8 mouse cellular contexts compared by ENCODE assay signal in the genomic region with DNA sequence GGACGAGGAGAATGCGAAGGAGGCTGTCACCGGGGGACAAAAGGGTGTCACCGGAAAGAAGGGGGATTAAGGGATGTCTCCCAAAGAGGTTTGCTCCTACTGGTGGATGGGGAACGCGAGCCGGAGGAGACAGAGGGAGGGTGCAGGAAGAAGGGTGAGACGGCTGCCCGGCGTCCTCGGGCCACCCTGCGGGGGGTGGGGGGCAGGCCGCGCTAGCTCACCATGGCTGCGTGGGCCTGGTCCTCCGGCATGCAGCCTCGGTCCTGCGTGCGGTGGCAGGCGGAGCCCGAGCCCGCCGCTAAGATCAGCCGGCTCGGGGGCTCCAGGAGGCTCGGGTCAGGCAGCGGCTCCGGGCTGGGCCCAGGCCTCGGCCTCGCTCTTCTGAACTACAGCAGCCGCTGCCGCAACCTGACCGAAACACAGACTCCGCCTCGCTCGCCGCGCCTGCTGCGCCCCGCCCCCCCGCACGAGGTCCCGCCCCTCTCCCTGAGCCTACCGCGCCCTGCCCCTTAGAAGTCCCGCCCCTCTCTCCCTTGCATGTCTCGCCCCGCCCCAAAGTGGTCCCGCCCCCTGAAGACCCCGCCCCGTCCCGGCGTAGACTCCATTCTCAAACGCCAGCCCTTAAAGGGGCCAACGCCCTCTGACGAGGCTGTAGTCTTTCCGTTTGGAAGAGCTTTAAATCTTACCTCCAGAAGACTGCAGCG. TPM values are rescaled to one million over a fixed set of nuclear protein-coding genes. Genes with fewer than 3 reads are reported as not detected.
DNase-seq lines count a peak whose midpoint lies in the region; ATAC-seq and TF ChIP-seq lines count a peak whose summit lies in the region.

A gene (minus strand): TSS at position 427 of the 704 bp plus-strand sequence.

- H3K4me1 ChIP-seq in brown adipose tissue, adult 24 weeks (ENCODE audit: control insufficient read depth, insufficient read depth, insufficient read length, low read length): peaks cover 6% of the 10 kb centered on the region; the same call in 1 of the 2 replicates
- peaks cover 22% of the 10 kb centered on the region for H3K4me1 ChIP-seq in heart, embryonic 13.5 days
- H3K4me1 ChIP-seq in liver, embryonic 14.5 days (replicated peaks; ENCODE audit: control insufficient read depth in 2 of 2, insufficient read depth in 2 of 2, low read length in 1 of 2): peaks cover 0 to 17% of the 10 kb centered on the region in 2 experiments
- H3K4me1 ChIP-seq in neural tube, embryonic 11.5 days (ENCODE audit: control insufficient read depth, insufficient read depth, low read length): peaks cover 8% of the 10 kb centered on the region
- no peaks in the 10 kb centered on the region; the same call in 1 of the 2 replicates for H3K4me1 ChIP-seq in stomach, postnatal 0 days (replicated peaks; ENCODE audit: control insufficient read depth, insufficient read depth)

- no peak for TF ChIP-seq EP300 in liver, embryonic 14.5 days (IDR thresholded peaks at IDR 0.05; ENCODE audit: low read depth)
- no peak for TF ChIP-seq EP300 in stomach, postnatal 0 days (optimal IDR thresholded peaks at IDR 0.05)

- peak within 1 kb of the TSS; percentile 93 for H3K4me3 ChIP-seq in brown adipose tissue, adult 24 weeks (ENCODE audit: insufficient read depth, low read depth, low read length)
- peak within 1 kb of the TSS; percentile 85 for H3K4me3 ChIP-seq in heart, embryonic 13.5 days
- peak within 1 kb of the TSS; percentile 60 to 91 for H3K4me3 ChIP-seq in liver, embryonic 14.5 days (ENCODE audit: insufficient read depth in 1 of 2, low read depth in 2 of 2, low read length in 2 of 2)
- H3K4me3 ChIP-seq in neural tube, embryonic 11.5 days (ENCODE audit: low read depth, low read length): peak within 1 kb of the TSS; percentile 58
- peak within 1 kb of the TSS; percentile 89 for H3K4me3 ChIP-seq in stomach, postnatal 0 days (ENCODE audit: low read depth, low read length)

- peak within 1 kb of the TSS; percentile 86 for H3K4me2 ChIP-seq in heart, embryonic 13.5 days
- H3K4me2 ChIP-seq in liver, embryonic 14.5 days (ENCODE audit: low read depth): peak within 1 kb of the TSS; percentile 73
- peak within 1 kb of the TSS; percentile 64 for H3K4me2 ChIP-seq in neural tube, embryonic 11.5 days (ENCODE audit: low read depth)
- H3K4me2 ChIP-seq in stomach, postnatal 0 days (replicated peaks; ENCODE audit: low read depth): peak within 1 kb of the TSS; percentile 83

- peak; percentile 86 for ATAC-seq in CD4-positive, CD25-positive, alpha-beta regulatory T cell, adult 4 months
- peak; percentile 92 for ATAC-seq in heart, embryonic 13.5 days (ENCODE audit: extremely low read depth, insufficient number of reproducible peaks, low FRiP score, low TSS enrichment)
- ATAC-seq in liver, embryonic 14.5 days (ENCODE audit: insufficient read depth): peak; percentile 93
- peak; percentile 93 for ATAC-seq in neural tube, embryonic 11.5 days (ENCODE audit: insufficient read depth, low FRiP score, low TSS enrichment)
- peak; percentile 96 for ATAC-seq in stomach, postnatal 0 days (ENCODE audit: low FRiP score, low TSS enrichment)

- H3K27ac ChIP-seq in brown adipose tissue, adult 24 weeks (replicated peaks; ENCODE audit: low read depth, low read length): peak within 1 kb of the TSS; percentile 75
- H3K27ac ChIP-seq in heart, embryonic 13.5 days (replicated peaks): peak within 1 kb of the TSS; percentile 90
- no peak within 1 kb of the TSS for H3K27ac ChIP-seq in liver, embryonic 14.5 days
- H3K27ac ChIP-seq in neural tube, embryonic 11.5 days (ENCODE audit: low read depth, low read length): peak within 1 kb of the TSS; percentile 68
- peak within 1 kb of the TSS; percentile 94 for H3K27ac ChIP-seq in stomach, postnatal 0 days (replicated peaks)

- TF ChIP-seq CTCF in liver, embryonic 14.5 days (IDR thresholded peaks at IDR 0.05; ENCODE audit: low read depth): 0 out of 2 replicates have a peak, but pooled peaks have one; percentile 4
- no peak; the same call in 1 of the 2 replicates for TF ChIP-seq CTCF in stomach, postnatal 0 days (IDR thresholded peaks at IDR 0.05; ENCODE audit: low read depth)

- no peaks in the 10 kb centered on the region for H3K27me3 ChIP-seq in heart, embryonic 13.5 days (replicated peaks)
- H3K27me3 ChIP-seq in liver, embryonic 14.5 days (ENCODE audit: control insufficient read depth, insufficient read depth, low read length): no peaks in the 10 kb centered on the region
- no peaks in the 10 kb centered on the region for H3K27me3 ChIP-seq in neural tube, embryonic 11.5 days (ENCODE audit: control insufficient read depth, insufficient read depth, low read length)
- H3K27me3 ChIP-seq in stomach, postnatal 0 days (ENCODE audit: control insufficient read depth, insufficient read depth, low read length): no peaks in the 10 kb centered on the region

- peak; percentile 28 for DNase-seq in fat pad, adult 2 months (ENCODE audit: extremely low read depth, low read depth, low spot score)
- peak; percentile 96 for DNase-seq in kidney, postnatal 10 days
- DNase-seq in liver, embryonic 14.5 days (ENCODE audit: low read depth in 3 of 3, low spot score in 3 of 3): peak; percentile 84 to 86 (median 86)
- peak; percentile 95 for DNase-seq in neural tube, embryonic 11.5 days (ENCODE audit: low spot score)
- peak; percentile 99 for DNase-seq in stomach, postnatal 0 days (ENCODE audit: low spot score)

- H3K9me3 ChIP-seq in heart, embryonic 13.5 days: peaks cover 5% of the 10 kb centered on the region; the same call in 1 of the 2 replicates
- no peaks in the 10 kb centered on the region for H3K9me3 ChIP-seq in liver, embryonic 14.5 days (ENCODE audit: control insufficient read depth, low read length)
- H3K9me3 ChIP-seq in neural tube, embryonic 11.5 days (ENCODE audit: control insufficient read depth, low read length): peaks cover 2% of the 10 kb centered on the region; the same call in 1 of the 2 replicates
- no peaks in the 10 kb centered on the region for H3K9me3 ChIP-seq in stomach, postnatal 0 days (ENCODE audit: control insufficient read depth, low read length)

- peaks cover 3% of the 10 kb centered on the region; the same call in 1 of the 2 replicates for H3K36me3 ChIP-seq in heart, embryonic 13.5 days
- no peaks in the 10 kb centered on the region for H3K36me3 ChIP-seq in liver, embryonic 14.5 days (replicated peaks; ENCODE audit: control insufficient read depth, insufficient read depth, low read depth)
- H3K36me3 ChIP-seq in neural tube, embryonic 11.5 days (ENCODE audit: control insufficient read depth, insufficient read depth, low read length): no peaks in the 10 kb centered on the region
- no peaks in the 10 kb centered on the region for H3K36me3 ChIP-seq in stomach, postnatal 0 days (ENCODE audit: control insufficient read depth, insufficient read depth, low read length)

- under 1% methylated on average over 53 of the region's 58 CpGs for WGBS in heart, embryonic 13.5 days
- under 1% methylated on average over 58 of the region's 58 CpGs for WGBS in liver, embryonic 14.5 days (ENCODE audit: insufficient replicate concordance)
- WGBS in neural tube, embryonic 11.5 days: 0% methylated on average over 42 of the region's 58 CpGs
- 1% methylated on average over 39 of the region's 58 CpGs for WGBS in stomach, postnatal 0 days

- H3K9ac ChIP-seq in heart, embryonic 13.5 days: peak within 1 kb of the TSS; percentile 94
- H3K9ac ChIP-seq in liver, embryonic 14.5 days (replicated peaks): peak within 1 kb of the TSS; percentile 57
- H3K9ac ChIP-seq in neural tube, embryonic 11.5 days (ENCODE audit: low read length): peak within 1 kb of the TSS; percentile 72
- peak within 1 kb of the TSS; percentile 91 for H3K9ac ChIP-seq in stomach, postnatal 0 days (ENCODE audit: low read length)

RNA-seq across cellular contexts. Expression of the gene that starts here (rescaled TPM):
- polyA plus RNA-seq in CD4-positive, CD25-positive, alpha-beta regulatory T cell, adult 4 months (2017; shearing (Covaris generic)): 10 to 100 TPM; 12.4 to 12.9 TPM
- polyA plus RNA-seq in brown adipose tissue, adult 24 weeks (2012; ENCODE audit: insufficient read depth, insufficient read length, missing spikeins): 16.2 and 18.3 TPM in 2 replicates
- polyA plus RNA-seq in heart, embryonic 13.5 days (2015; fragmentation: Nextera tagmentation; extraction: Ambion mirVana): 6.3 and 6.6 TPM in 2 replicates
- polyA plus RNA-seq in liver, embryonic 14.5 days (2012; rRNA removed): 1.6 and 2.2 TPM in 2 replicates
- 2.3 and 3.2 TPM in 2 replicates for polyA plus RNA-seq in liver, embryonic 14.5 days (2014; fragmentation: Nextera tagmentation; extraction: Ambion mirVana)
- 21.5 and 24.0 TPM in 2 replicates for polyA plus RNA-seq in neural tube, embryonic 11.5 days (2014; fragmentation: Nextera tagmentation; extraction: Ambion mirVana)
- polyA plus RNA-seq in stomach, postnatal 0 days (2015; fragmentation: Nextera tagmentation; extraction: Ambion mirVana): 4.3 and 4.7 TPM in 2 replicates

Comparison
In these comparisons a context has a peak if more than half of its experiments do, and no peak if none do; other contexts are left out.
1. DNase-seq: peak in every context shown above with its lines; median percentile 99 in stomach, postnatal 0 days; 96 in kidney, postnatal 10 days; 95 in neural tube, embryonic 11.5 days; 86 in liver, embryonic 14.5 days; 28 in fat pad, adult 2 months.